Mouse (Mus musculus): ENCODE data around the gene Gnb1.

DNA sequence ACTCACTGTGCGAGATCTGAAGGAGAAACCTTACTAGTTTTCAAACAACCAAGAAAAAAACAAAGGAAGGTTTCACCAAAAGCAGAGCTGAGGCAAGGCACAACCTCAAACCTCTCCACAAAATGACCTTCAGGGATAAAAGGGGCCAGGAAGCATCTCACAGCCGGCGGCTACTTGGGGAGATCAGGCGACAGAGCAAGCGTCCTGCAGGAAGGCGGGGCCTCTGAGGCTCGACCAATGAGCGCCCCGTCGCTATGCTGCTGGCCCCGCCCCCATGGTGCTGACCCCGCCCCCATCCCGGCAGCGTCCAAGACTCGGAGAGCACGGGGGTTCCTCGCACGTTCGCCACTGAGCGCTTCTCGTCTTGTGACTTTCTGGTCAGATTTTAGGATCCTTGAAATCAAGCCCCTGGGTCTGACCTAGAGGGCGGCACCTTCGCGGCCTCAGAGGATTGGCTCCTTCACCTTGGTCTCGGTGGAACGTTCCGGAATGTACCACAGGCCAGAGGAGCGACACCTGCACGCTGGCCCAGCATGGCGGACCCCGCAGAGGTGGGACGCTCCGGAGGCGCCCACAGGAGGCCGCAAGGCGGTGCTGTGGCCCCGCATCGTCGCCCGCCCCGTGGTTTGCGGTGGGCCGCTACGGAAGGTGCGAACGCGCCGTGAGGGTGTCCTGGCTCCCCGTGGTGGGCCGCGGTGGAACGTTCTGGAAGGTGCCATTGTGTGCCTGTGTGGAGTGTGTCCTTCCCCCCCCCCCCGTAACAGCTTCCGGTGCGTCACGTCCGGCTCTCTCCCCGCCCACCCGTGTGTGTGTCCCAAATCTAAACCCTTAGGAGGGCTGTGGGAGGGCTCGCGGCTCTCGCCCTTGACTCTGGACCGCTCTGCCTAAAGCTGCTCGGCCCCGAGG lies 110.2 kb downstream of the Gnb1 start, which contains the start of gene Slc35e2:
- TF ChIP-seq MEF2A (IDR thresholded peaks at IDR 0.05; ENCODE audit: extremely low read depth, insufficient replicate concordance, low read depth, low read length, poor library complexity, severe bottlenecking): no peak
- TF ChIP-seq POLR2A (IDR thresholded peaks at IDR 0.05; ENCODE audit: control insufficient read depth in 1 of 2, insufficient read depth in 1 of 2, low read depth in 1 of 2, low read length in 2 of 2, poor library complexity in 1 of 2): peak; percentile 97 to 99

All from MEL (cell line).